Mouse (Mus musculus) thymus, adult 2 months (tissue): ENCODE results near the gene Dut.

Experiments used
- CTCF ChIP-seq: fragments of 200-500 bp; IDR thresholded peaks from 2 replicates; pipeline ENCODE4 v1.5.1; 2012; ENCODE audit warnings: mild to moderate bottlenecking, control low read depth, low read length, moderate library complexity, borderline replicate concordance; ENCODE audit not compliant: control insufficient read depth, poor library complexity, insufficient read depth; ENCODE audit errors: extremely low read depth
- POLR2A ChIP-seq: fragments of 200-500 bp; IDR thresholded peaks from 2 replicates; pipeline ENCODE4 v1.6.1; 2012; ENCODE audit warnings: mild to moderate bottlenecking, low read length, control low read depth, moderate library complexity; ENCODE audit not compliant: control insufficient read depth, poor library complexity, insufficient read depth; ENCODE audit errors: extremely low read depth

DNA sequence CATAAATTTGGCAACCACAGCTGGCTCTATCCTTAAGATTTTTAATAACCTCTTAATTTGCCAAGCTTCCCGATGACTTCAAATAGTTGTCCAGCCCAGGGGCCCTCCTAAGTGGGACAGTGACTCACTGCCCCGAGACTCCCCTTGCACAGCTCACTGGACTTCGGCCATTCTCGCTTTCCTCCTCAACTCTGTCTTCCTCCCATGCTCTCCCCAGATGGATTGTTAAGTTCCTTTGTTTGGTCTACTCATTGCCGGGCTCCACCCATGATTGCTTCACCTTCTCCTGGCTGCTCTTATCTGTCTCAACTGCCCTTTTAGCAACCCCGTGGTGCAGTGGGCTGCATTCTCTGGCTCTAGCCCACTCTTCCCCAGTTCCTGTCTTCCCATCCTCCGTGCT is 31.5 kb downstream of the Dut start:
- TF ChIP-seq CTCF: no peak
- TF ChIP-seq POLR2A: no peak
